Mouse (Mus musculus): ENCODE measurements around the gene Rasd1. TPM values are rescaled to one million over a fixed set of nuclear protein-coding genes. Genes with fewer than 3 reads are reported as not detected.
A peak's percentile ranks its signal among the peaks of the same experiment; 100 is the strongest.

The Rasd1 gene
- polyA plus RNA-seq, 1 experiment from 2014 or later: 1.7 TPM

GRCm38 (mm10) chr11:59941391-59941790, 23.4 kb downstream of the Rasd1 start:
- Histone ChIP-seq H3K9ac (no peak overlapping the region), H3K4me3 (ENCODE audit: low read depth, low read length) (no peak overlapping the region), H3K27me3 (ENCODE audit: insufficient read depth, low read length) (no peaks in the 10 kb centered on the region), H3K4me1 (ENCODE audit: insufficient read depth) (no peaks in the 10 kb centered on the region), H3K9me3 (ENCODE audit: low read depth, low read length) (no peaks in the 10 kb centered on the region), H3K36me3 (ENCODE audit: insufficient read depth) (no peaks in the 10 kb centered on the region), H3K27ac (ENCODE audit: low read depth) (no peak overlapping the region), H3K4me2 (no peak overlapping the region)
- DNase-seq (peak; percentile 24), ATAC-seq (ENCODE audit: insufficient read depth) (no peak)
- 15% methylated on average over 3 of the region's 3 CpGs for WGBS
- no peak for TF ChIP-seq CTCF (IDR thresholded peaks at IDR 0.05; ENCODE audit: low read depth)

- no peak overlapping the region for H3K4me2 ChIP-seq
- no peaks in the 10 kb centered on the region for H3K36me3 ChIP-seq (ENCODE audit: insufficient read depth)
- H3K9me3 ChIP-seq (ENCODE audit: low read depth, low read length): no peaks in the 10 kb centered on the region
- no peak for DNase-seq
- no peak overlapping the region for H3K27ac ChIP-seq (ENCODE audit: low read depth)
- no peak for TF ChIP-seq CTCF (IDR thresholded peaks at IDR 0.05; ENCODE audit: low read depth)
- H3K9ac ChIP-seq: no peak overlapping the region
- no peaks in the 10 kb centered on the region for H3K27me3 ChIP-seq (ENCODE audit: insufficient read depth, low read length)
- no peak for ATAC-seq (ENCODE audit: insufficient read depth)
- WGBS: 45% methylated on average over 3 of the region's 3 CpGs
- no peaks in the 10 kb centered on the region for H3K4me1 ChIP-seq (ENCODE audit: insufficient read depth)
- H3K4me3 ChIP-seq (ENCODE audit: low read depth, low read length): no peak overlapping the region
These were observed 24.1 kb downstream of the Rasd1 start for GRCm38 (mm10) chr11:59940645-59941044.

- TF ChIP-seq CTCF (IDR thresholded peaks at IDR 0.05; ENCODE audit: low read depth): no peak
- WGBS: 71% methylated on average over 1 of the region's 1 CpGs
- H3K4me1 ChIP-seq (ENCODE audit: insufficient read depth): no peaks in the 10 kb centered on the region
- DNase-seq (no peak), ATAC-seq (ENCODE audit: insufficient read depth) (no peak)
- no peak overlapping the region for H3K9ac ChIP-seq
- no peaks in the 10 kb centered on the region for H3K9me3 ChIP-seq (ENCODE audit: low read depth, low read length)
- no peak overlapping the region for H3K4me3 ChIP-seq (ENCODE audit: low read depth, low read length)
- no peaks in the 10 kb centered on the region for H3K36me3 ChIP-seq (ENCODE audit: insufficient read depth)
- H3K4me2 ChIP-seq: no peak overlapping the region
- H3K27ac ChIP-seq (ENCODE audit: low read depth): no peak overlapping the region
- no peaks in the 10 kb centered on the region for H3K27me3 ChIP-seq (ENCODE audit: insufficient read depth, low read length)
These were observed 24.9 kb downstream of the Rasd1 start for GRCm38 (mm10) chr11:59939821-59940220.

GRCm38 (mm10) chr11:59937615-59938014, 27.1 kb downstream of the Rasd1 start:
- H3K4me1 ChIP-seq (ENCODE audit: insufficient read depth): no peaks in the 10 kb centered on the region
- H3K9ac ChIP-seq: no peak overlapping the region
- TF ChIP-seq CTCF (IDR thresholded peaks at IDR 0.05; ENCODE audit: low read depth): no peak
- no peak overlapping the region for H3K4me2 ChIP-seq
- WGBS: 25% methylated on average over 2 of the region's 2 CpGs
- H3K4me3 ChIP-seq (ENCODE audit: low read depth, low read length): no peak overlapping the region
- no peak for DNase-seq
- H3K27ac ChIP-seq (ENCODE audit: low read depth): no peak overlapping the region
- no peaks in the 10 kb centered on the region for H3K36me3 ChIP-seq (ENCODE audit: insufficient read depth)
- no peaks in the 10 kb centered on the region for H3K27me3 ChIP-seq (ENCODE audit: insufficient read depth, low read length)
- no peak for ATAC-seq (ENCODE audit: insufficient read depth)
- no peaks in the 10 kb centered on the region for H3K9me3 ChIP-seq (ENCODE audit: low read depth, low read length)

GRCm38 (mm10) chr11:59937023-59937422, 27.7 kb downstream of the Rasd1 start:
- H3K9ac ChIP-seq: no peak overlapping the region
- no peak overlapping the region for H3K27ac ChIP-seq (ENCODE audit: low read depth)
- no peaks in the 10 kb centered on the region for H3K36me3 ChIP-seq (ENCODE audit: insufficient read depth)
- H3K4me1 ChIP-seq (ENCODE audit: insufficient read depth): no peaks in the 10 kb centered on the region
- no peak overlapping the region for H3K4me3 ChIP-seq (ENCODE audit: low read depth, low read length)
- no peaks in the 10 kb centered on the region for H3K9me3 ChIP-seq (ENCODE audit: low read depth, low read length)
- no peaks in the 10 kb centered on the region for H3K27me3 ChIP-seq (ENCODE audit: insufficient read depth, low read length)
- H3K4me2 ChIP-seq: no peak overlapping the region
- WGBS: 73% methylated on average over 3 of the region's 3 CpGs
- no peak for TF ChIP-seq CTCF (IDR thresholded peaks at IDR 0.05; ENCODE audit: low read depth)
- ATAC-seq (ENCODE audit: insufficient read depth) (no peak), DNase-seq (no peak)

- H3K4me1 ChIP-seq (ENCODE audit: insufficient read depth): no peaks in the 10 kb centered on the region
- no peak overlapping the region for H3K4me2 ChIP-seq
- no peak for ATAC-seq (ENCODE audit: insufficient read depth)
- DNase-seq: peak; percentile 35
- no peak for TF ChIP-seq CTCF (IDR thresholded peaks at IDR 0.05; ENCODE audit: low read depth)
- no peak overlapping the region for H3K9ac ChIP-seq
- 34% methylated on average over 12 of the region's 12 CpGs for WGBS
- H3K36me3 ChIP-seq (ENCODE audit: insufficient read depth): no peaks in the 10 kb centered on the region
- H3K27ac ChIP-seq (ENCODE audit: low read depth): no peak overlapping the region
- H3K27me3 ChIP-seq (ENCODE audit: insufficient read depth, low read length): no peaks in the 10 kb centered on the region
- no peaks in the 10 kb centered on the region for H3K9me3 ChIP-seq (ENCODE audit: low read depth, low read length)
- no peak overlapping the region for H3K4me3 ChIP-seq (ENCODE audit: low read depth, low read length)
These were observed 30.8 kb downstream of the Rasd1 start for GRCm38 (mm10) chr11:59933943-59934342.

- Histone ChIP-seq H3K9me3 (ENCODE audit: low read depth, low read length) (no peaks in the 10 kb centered on the region), H3K4me1 (ENCODE audit: insufficient read depth) (no peaks in the 10 kb centered on the region), H3K27ac (ENCODE audit: low read depth) (no peak overlapping the region), H3K36me3 (ENCODE audit: insufficient read depth) (no peaks in the 10 kb centered on the region), H3K9ac (no peak overlapping the region), H3K27me3 (ENCODE audit: insufficient read depth, low read length) (no peaks in the 10 kb centered on the region), H3K4me2 (no peak overlapping the region), H3K4me3 (ENCODE audit: low read depth, low read length) (no peak overlapping the region)
- DNase-seq (no peak), ATAC-seq (ENCODE audit: insufficient read depth) (no peak)
- no peak for TF ChIP-seq CTCF (IDR thresholded peaks at IDR 0.05; ENCODE audit: low read depth)
- WGBS: 55% methylated on average over 9 of the region's 9 CpGs
These were observed 32.0 kb downstream of the Rasd1 start for GRCm38 (mm10) chr11:59932560-59933337.

Data from lung, embryonic 14.5 days (tissue).